Mouse (Mus musculus): ENCODE results near the gene Nos3. TPM values are rescaled to one million over a fixed set of nuclear protein-coding genes. Genes with fewer than 3 reads are reported as not detected.

The Nos3 gene
- total RNA-seq, 2 experiments from 2014 or later = 10.4 to 11.7 TPM

- DNase-seq (ENCODE audit: low spot score in 2 of 2) = no peak
These were observed 9.2 kb downstream of the Nos3 start for GRCm38 (mm10) chr5:24373807-24374206.

GRCm38 (mm10) chr5:24374216-24374615 lies 9.6 kb downstream of the Nos3 start:
- no peak for DNase-seq (ENCODE audit: low spot score in 2 of 2)

GRCm38 (mm10) chr5:24374666-24375328 lies 10.2 kb downstream of the Nos3 start:
- DNase-seq (ENCODE audit: low spot score in 2 of 2) = no peak

- no peak for DNase-seq (ENCODE audit: low spot score in 2 of 2)
These were observed 14.1 kb downstream of the Nos3 start for GRCm38 (mm10) chr5:24378700-24379099.

GRCm38 (mm10) chr5:24379501-24379900 lies 14.9 kb downstream of the Nos3 start:
- no peak for DNase-seq (ENCODE audit: low spot score in 2 of 2)

- DNase-seq (ENCODE audit: low spot score in 2 of 2) = no peak
These were observed 15.9 kb downstream of the Nos3 start for GRCm38 (mm10) chr5:24380499-24380898.

GRCm38 (mm10) chr5:24381486-24381885 lies 16.9 kb downstream of the Nos3 start:
- no peak for DNase-seq (ENCODE audit: low spot score in 2 of 2)

- DNase-seq (ENCODE audit: low spot score in 2 of 2) = no peak
These were observed 17.4 kb downstream of the Nos3 start for GRCm38 (mm10) chr5:24381988-24382387.

GRCm38 (mm10) chr5:24383026-24383859 lies 18.6 kb downstream of the Nos3 start:
- peak; percentile 64 to 83 for DNase-seq (ENCODE audit: low spot score in 2 of 2)

- DNase-seq (ENCODE audit: low spot score in 2 of 2) = no peak
These were observed 19.8 kb downstream of the Nos3 start for GRCm38 (mm10) chr5:24384407-24384806.

- DNase-seq (ENCODE audit: low spot score in 2 of 2) = no peak
These were observed 20.8 kb downstream of the Nos3 start for GRCm38 (mm10) chr5:24385374-24385773.

- no peak for DNase-seq (ENCODE audit: low spot score in 2 of 2)
These were observed 21.4 kb downstream of the Nos3 start for GRCm38 (mm10) chr5:24385887-24386550.

- peak in 1 of 2 experiments; percentile 53 for DNase-seq (ENCODE audit: low spot score in 2 of 2)
These were observed 22.9 kb downstream of the Nos3 start for GRCm38 (mm10) chr5:24387264-24388241.

- no peak for DNase-seq (ENCODE audit: low spot score in 2 of 2)
These were observed 23.8 kb downstream of the Nos3 start for GRCm38 (mm10) chr5:24388246-24388915.

- no peak for DNase-seq (ENCODE audit: low spot score in 2 of 2)
These were observed 24.5 kb downstream of the Nos3 start for GRCm38 (mm10) chr5:24389011-24389657.

- no peak for DNase-seq (ENCODE audit: low spot score in 2 of 2)
These were observed 25.0 kb downstream of the Nos3 start for GRCm38 (mm10) chr5:24389658-24390020.

- DNase-seq (ENCODE audit: low spot score in 2 of 2) = no peak
These were observed 27.3 kb downstream of the Nos3 start, which contains the start of gene Atg9b for GRCm38 (mm10) chr5:24391864-24392263. Gene Atg9b, minus strand, starts transcription at chr5:24392143.

GRCm38 (mm10) chr5:24392724-24393123 lies 28.1 kb downstream of the Nos3 start:
- DNase-seq (ENCODE audit: low spot score in 2 of 2) = no peak

GRCm38 (mm10) chr5:24393392-24393997 lies 28.9 kb downstream of the Nos3 start, which contains the start of gene Abcb8:
Gene Abcb8, plus strand, starts transcription at chr5:24393663.
- peak; percentile 61 to 83 for DNase-seq (ENCODE audit: low spot score in 2 of 2)

All from gastrocnemius, postnatal 4 days (tissue).